Mouse (Mus musculus) pancreas, adult 10 weeks (tissue): ENCODE results near the gene Tead1. TPM values are rescaled to one million over a fixed set of nuclear protein-coding genes. Genes with fewer than 3 reads are reported as not detected.

Experiments
- polyA plus RNA-seq: library from polyadenylated mRNA; stranded (reverse); fragments of 350-450 nt; fragmentation: Illumina TruSeq; extraction: RNeasy Lipid Tissue Mini Kit (QIAGEN cat#74804); gene quantifications from one replicate; pipeline ENCODE4 v1.2.3, GENCODE M21; 2015; ENCODE audit warnings: low read depth, low replicate concordance; ENCODE audit not compliant: insufficient read depth

Gene Tead1
- 5.9 TPM for polyA plus RNA-seq

GRCm38 (mm10) chr7:112679171-112679512, at the start of gene Tead1:
TSS of gene Tead1 (plus strand) at chr7:112679318.

DNA sequence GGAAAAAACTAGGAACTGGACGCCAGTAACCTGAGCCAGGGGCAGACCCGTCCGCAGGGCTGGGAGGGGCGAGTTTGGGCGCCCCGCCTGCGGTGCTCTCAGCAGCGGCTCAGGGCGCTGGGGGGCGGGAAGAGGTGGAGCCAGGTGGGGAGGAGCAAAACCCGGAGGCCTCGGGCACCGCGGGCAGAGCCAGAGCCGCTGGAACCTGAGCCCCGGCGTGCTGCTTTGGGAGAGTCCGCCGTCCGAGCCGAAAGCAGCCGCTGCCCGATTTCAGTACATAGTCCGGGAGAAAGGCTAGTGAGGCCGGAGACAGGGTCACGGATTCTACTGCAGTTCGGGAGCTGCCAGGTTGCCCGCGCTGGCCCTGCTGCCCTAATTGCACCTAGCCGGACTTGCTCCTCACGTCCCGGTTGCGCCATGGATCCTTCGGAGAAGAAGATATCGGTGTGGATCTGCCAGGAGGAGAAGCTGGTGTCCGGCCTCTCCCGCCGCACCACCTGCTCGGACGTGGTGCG, 274.7 kb downstream of the Tead1 start, which contains the start of gene Rassf10:
Gene Rassf10, plus strand, starts transcription at position 186 of the 515 bp plus-strand sequence.

